Comparison of ENCODE assay signal across 9 mouse cellular contexts in the genomic region with DNA sequence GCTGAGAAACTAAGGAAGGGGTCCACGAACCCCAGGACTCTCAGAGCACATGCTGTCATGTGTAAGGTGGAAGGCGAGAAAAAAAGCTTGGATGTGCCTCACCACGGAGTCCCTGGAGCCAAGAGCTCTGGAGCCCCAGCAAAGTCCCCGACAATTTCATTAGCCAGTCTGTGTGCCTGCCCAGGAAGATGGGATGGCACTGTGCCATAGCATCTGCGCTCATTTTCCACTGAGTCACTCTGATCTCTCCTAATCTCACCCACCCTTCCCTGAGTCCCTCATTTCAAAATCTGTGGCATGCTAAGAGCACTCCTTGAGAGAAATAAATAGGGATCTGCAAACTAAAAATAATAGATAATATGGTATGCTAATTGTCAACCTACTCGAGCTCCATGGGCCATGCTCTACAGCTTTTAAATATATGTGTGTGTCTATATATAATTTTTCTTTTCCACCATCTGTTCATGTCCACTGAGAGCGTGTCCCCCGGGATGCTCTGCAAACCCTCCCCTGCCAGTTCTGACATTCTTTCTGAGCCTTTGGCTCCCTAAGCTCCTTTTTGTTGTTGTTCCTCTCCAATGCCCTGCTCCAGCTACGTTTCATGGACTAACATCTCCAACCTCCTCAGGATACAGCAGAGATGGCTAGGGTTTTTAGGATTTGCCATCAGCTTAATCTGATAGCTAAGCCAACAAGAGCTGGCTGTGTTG.
DNase-seq lines count a peak whose midpoint lies in the region; ATAC-seq and TF ChIP-seq lines count a peak whose summit lies in the region.
"Had no signal": no experiment of that assay in that cellular context is flagged by ENCODE, and none has a peak within 500 bp of the region (broad histone marks: within the 10 kb centered on the region; RNA-seq: fewer than 3 reads in every experiment).

No protein-coding gene starts in this region.

- WGBS in intestine, postnatal 0 days: 63% methylated on average over 9 of the region's 9 CpGs

- no peak overlapping the region for H3K4me2 ChIP-seq in intestine, postnatal 0 days (replicated peaks; ENCODE audit: low read depth)

- DNase-seq in kidney, postnatal 10 days: peak; percentile 8
- DNase-seq in kidney, adult 11 months: no peak
- peak; percentile 87 to 94 for DNase-seq in cerebellum, postnatal 10 days
- DNase-seq in heart, adult 9 months (ENCODE audit: low spot score in 2 of 2): peak; percentile 47 to 66
- peak; percentile 63 to 86 for DNase-seq in left cerebral cortex, postnatal 25 days (ENCODE audit: low spot score in 2 of 2)
- no peak for DNase-seq in spleen, adult 18-20 months

- ATAC-seq in megakaryocyte progenitor cell, adult 5-6 weeks (replicated peaks; ENCODE audit: poor library complexity): no peak
- no peak for ATAC-seq in intestine, postnatal 0 days

- intact Hi-C loops in left cerebral cortex, postnatal 25 days (cut with DNase I): no loop called here

- TF ChIP-seq CTCF in intestine, postnatal 0 days (IDR thresholded peaks at IDR 0.05; ENCODE audit: low read depth): no peak

- no peaks in the 10 kb centered on the region for H3K4me1 ChIP-seq in intestine, postnatal 0 days (replicated peaks; ENCODE audit: control insufficient read depth, insufficient read depth, low read length)

- H3K9ac ChIP-seq in intestine, postnatal 0 days (ENCODE audit: low read depth, low read length): no peak overlapping the region

- no peaks in the 10 kb centered on the region for H3K36me3 ChIP-seq in intestine, postnatal 0 days (ENCODE audit: control insufficient read depth, insufficient read depth)

- H3K9me3 ChIP-seq in intestine, postnatal 0 days (ENCODE audit: control insufficient read depth): no peaks in the 10 kb centered on the region

- no peaks in the 10 kb centered on the region for H3K27me3 ChIP-seq in intestine, postnatal 0 days (replicated peaks; ENCODE audit: control insufficient read depth, insufficient read depth, low read length)

- H3K4me3 ChIP-seq in intestine, postnatal 0 days (ENCODE audit: low read depth, low read length): no peak overlapping the region

- H3K27ac ChIP-seq in intestine, postnatal 0 days (ENCODE audit: low read depth, low read length): no peak overlapping the region
- H3K27ac ChIP-seq: macrophage had no signal

Comparison
In these comparisons a context has a peak if more than half of its experiments do, and no peak if none do; other contexts are left out.
1. DNase-seq: peak in kidney, postnatal 10 days (single experiment), cerebellum, postnatal 10 days (2 of 2), heart, adult 9 months (2 of 2) and left cerebral cortex, postnatal 25 days (2 of 2); none in kidney, adult 11 months (single experiment) and spleen, adult 18-20 months (0 of 2).